Mouse (Mus musculus): ENCODE results near the gene Specc1l. TPM values are rescaled to one million over a fixed set of nuclear protein-coding genes. Genes with fewer than 3 reads are reported as not detected.

Gene Specc1l
- polyA plus RNA-seq, 1 experiment from 2014 or later = 27.6 TPM

DNA sequence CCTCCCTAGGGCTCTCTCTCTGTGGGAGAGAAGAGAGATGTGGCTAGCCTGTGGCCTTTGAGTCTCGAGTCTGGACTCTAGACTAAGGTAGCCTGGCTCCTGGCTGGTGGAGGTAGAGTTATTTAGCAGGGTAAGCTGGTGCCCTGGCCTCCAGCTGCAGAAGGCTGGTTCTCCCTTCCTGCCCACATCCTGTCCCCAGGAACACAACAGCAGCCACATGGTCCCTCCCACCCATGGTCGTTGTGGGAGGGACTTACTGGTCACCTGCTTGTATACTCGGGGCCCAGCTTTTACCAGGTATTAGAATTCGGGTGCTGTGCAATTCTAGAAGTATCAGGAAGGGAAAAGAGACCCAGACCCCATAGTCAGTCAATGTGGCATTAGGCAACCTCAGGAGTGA is 108.4 kb downstream of the Specc1l start:
- peaks cover 19% of the 10 kb centered on the region for H3K27me3 ChIP-seq (ENCODE audit: control insufficient read depth, insufficient read depth, low read length)
- H3K4me2 ChIP-seq (replicated peaks; ENCODE audit: low read depth, low read length) = no peak overlapping the region
- H3K4me1 ChIP-seq (ENCODE audit: control insufficient read depth, insufficient read depth, low read length) = 0 out of 2 replicates have a peak, but pooled peaks cover 5% of the 10 kb centered on the region
- no peak overlapping the region for H3K27ac ChIP-seq (ENCODE audit: low read depth, low read length)
- H3K36me3 ChIP-seq (ENCODE audit: control insufficient read depth, insufficient read depth, low read length) = no peaks in the 10 kb centered on the region
- no peak for ATAC-seq (ENCODE audit: low FRiP score, low TSS enrichment)
- H3K9ac ChIP-seq (ENCODE audit: low read depth, low read length) = no peak overlapping the region
- H3K4me3 ChIP-seq (ENCODE audit: low read length) = no peak overlapping the region
- H3K9me3 ChIP-seq (ENCODE audit: control insufficient read depth, low read length) = no peaks in the 10 kb centered on the region
- WGBS = 43% methylated on average over 4 of the region's 4 CpGs

DNA sequence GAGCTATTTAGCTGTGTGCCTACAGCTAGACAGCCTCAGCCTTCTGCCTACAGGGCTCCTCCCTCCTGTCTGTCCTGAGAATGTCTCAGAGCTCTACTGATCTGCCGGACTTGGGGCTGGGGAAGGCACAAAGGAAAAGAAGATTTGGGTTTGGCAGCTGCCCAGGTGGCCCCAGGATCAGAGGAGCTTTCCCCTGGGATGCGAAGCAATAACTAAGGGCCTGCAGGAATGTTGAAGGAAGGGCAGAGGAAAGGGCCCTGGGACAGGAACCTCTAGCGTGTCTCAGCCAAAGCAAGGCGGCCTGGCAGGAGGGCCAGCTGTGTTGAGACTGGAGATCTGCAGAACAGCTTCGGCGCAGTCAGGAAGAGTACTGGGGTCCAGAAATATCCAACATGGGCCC is 111.1 kb downstream of the Specc1l start:
- no peak for ATAC-seq (ENCODE audit: low FRiP score, low TSS enrichment)
- no peaks in the 10 kb centered on the region for H3K9me3 ChIP-seq (ENCODE audit: control insufficient read depth, low read length)
- H3K4me3 ChIP-seq (ENCODE audit: low read length) = no peak overlapping the region
- no peak overlapping the region for H3K27ac ChIP-seq (ENCODE audit: low read depth, low read length)
- H3K36me3 ChIP-seq (ENCODE audit: control insufficient read depth, insufficient read depth, low read length) = no peaks in the 10 kb centered on the region
- H3K27me3 ChIP-seq (ENCODE audit: control insufficient read depth, insufficient read depth, low read length) = peaks cover 9% of the 10 kb centered on the region
- H3K4me1 ChIP-seq (ENCODE audit: control insufficient read depth, insufficient read depth, low read length) = peaks cover 3% of the 10 kb centered on the region; the same call in 1 of the 2 replicates
- H3K4me2 ChIP-seq (replicated peaks; ENCODE audit: low read depth, low read length) = no peak overlapping the region
- no peak overlapping the region for H3K9ac ChIP-seq (ENCODE audit: low read depth, low read length)
- WGBS = 56% methylated on average over 6 of the region's 6 CpGs

DNA sequence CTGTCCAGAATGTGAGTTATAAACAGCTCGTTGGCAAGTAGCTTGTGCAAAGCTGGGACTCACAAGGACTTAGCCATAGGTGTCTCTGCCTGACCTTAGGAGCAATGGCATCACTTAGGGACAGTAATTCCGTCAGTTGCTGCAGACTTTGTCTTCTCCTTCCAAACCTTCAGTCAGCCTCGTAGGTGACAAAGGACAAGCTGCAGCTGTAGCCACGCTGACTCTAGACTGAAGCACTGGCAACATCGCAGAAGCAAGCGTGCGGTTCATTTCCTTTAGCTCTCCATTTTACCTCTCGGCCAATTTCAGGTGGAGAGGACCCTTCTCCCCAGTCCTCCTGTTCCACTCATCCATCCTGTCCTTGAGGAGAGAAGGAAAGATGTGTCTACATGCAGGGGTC is 112.1 kb downstream of the Specc1l start:
- no peak for ATAC-seq (ENCODE audit: low FRiP score, low TSS enrichment)
- peaks cover 3% of the 10 kb centered on the region; the same call in 1 of the 2 replicates for H3K4me1 ChIP-seq (ENCODE audit: control insufficient read depth, insufficient read depth, low read length)
- H3K27ac ChIP-seq (ENCODE audit: low read depth, low read length) = no peak overlapping the region
- WGBS = 88% methylated on average over 8 of the region's 8 CpGs
- no peak overlapping the region for H3K4me2 ChIP-seq (replicated peaks; ENCODE audit: low read depth, low read length)
- no peaks in the 10 kb centered on the region for H3K9me3 ChIP-seq (ENCODE audit: control insufficient read depth, low read length)
- 0 out of 2 replicates have a peak, but pooled peaks cover 2% of the 10 kb centered on the region for H3K27me3 ChIP-seq (ENCODE audit: control insufficient read depth, insufficient read depth, low read length)
- H3K4me3 ChIP-seq (ENCODE audit: low read length) = no peak overlapping the region
- H3K9ac ChIP-seq (ENCODE audit: low read depth, low read length) = no peak overlapping the region
- no peaks in the 10 kb centered on the region for H3K36me3 ChIP-seq (ENCODE audit: control insufficient read depth, insufficient read depth, low read length)

DNA sequence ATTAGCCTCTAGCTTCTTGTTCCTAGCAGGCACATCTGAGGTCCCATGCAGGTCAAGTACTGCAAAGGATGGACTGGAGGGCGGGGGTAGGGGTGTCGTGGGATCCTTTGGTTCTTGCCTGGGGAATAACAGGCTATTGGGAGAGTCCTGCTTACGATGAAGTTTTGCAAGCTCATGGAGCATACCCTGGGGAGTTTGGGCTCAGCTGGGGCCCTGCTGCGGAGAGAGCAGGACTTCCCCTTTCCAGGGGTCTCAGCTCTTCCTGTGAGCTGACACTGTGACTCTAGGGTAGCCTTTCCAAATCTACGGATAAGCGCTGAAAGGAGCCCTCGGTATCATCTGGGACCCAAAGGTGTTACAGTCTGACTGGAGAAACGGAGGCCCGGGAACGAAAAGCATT is 112.5 kb downstream of the Specc1l start:
- Histone ChIP-seq H3K9me3 (ENCODE audit: control insufficient read depth, low read length) (no peaks in the 10 kb centered on the region), H3K4me3 (ENCODE audit: low read length) (no peak overlapping the region), H3K4me1 (ENCODE audit: control insufficient read depth, insufficient read depth, low read length) (peaks cover 3% of the 10 kb centered on the region; the same call in 1 of the 2 replicates), H3K4me2 (replicated peaks; ENCODE audit: low read depth, low read length) (no peak overlapping the region), H3K27ac (ENCODE audit: low read depth, low read length) (no peak overlapping the region), H3K27me3 (ENCODE audit: control insufficient read depth, insufficient read depth, low read length) (0 out of 2 replicates have a peak, but pooled peaks cover 2% of the 10 kb centered on the region), H3K36me3 (ENCODE audit: control insufficient read depth, insufficient read depth, low read length) (no peaks in the 10 kb centered on the region), H3K9ac (ENCODE audit: low read depth, low read length) (no peak overlapping the region)
- no peak for ATAC-seq (ENCODE audit: low FRiP score, low TSS enrichment)
- WGBS = 73% methylated on average over 10 of the region's 10 CpGs

DNA sequence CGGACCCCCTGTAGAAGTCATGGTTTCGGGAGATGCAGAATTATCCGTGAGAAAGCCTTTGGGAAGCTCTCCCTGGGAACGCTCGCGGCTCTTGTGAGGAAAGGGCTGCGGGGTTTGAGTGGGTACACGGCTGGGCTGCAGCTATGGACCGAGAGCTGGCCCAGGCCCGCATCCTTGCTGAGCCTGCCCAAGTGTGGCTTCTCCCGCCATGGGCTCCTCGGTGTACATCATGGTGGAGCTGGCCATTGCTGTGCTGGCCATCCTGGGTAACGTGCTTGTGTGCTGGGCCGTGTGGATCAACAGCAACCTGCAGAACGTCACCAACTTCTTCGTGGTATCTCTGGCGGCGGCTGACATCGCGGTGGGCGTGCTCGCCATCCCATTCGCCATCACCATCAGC is 113.9 kb downstream of the Specc1l start:
- Histone ChIP-seq H3K36me3 (ENCODE audit: control insufficient read depth, insufficient read depth, low read length) (no peaks in the 10 kb centered on the region), H3K9me3 (ENCODE audit: control insufficient read depth, low read length) (no peaks in the 10 kb centered on the region), H3K27me3 (ENCODE audit: control insufficient read depth, insufficient read depth, low read length) (no peaks in the 10 kb centered on the region), H3K4me2 (replicated peaks; ENCODE audit: low read depth, low read length) (no peak overlapping the region), H3K9ac (ENCODE audit: low read depth, low read length) (no peak overlapping the region), H3K4me1 (ENCODE audit: control insufficient read depth, insufficient read depth, low read length) (peaks cover 3% of the 10 kb centered on the region; the same call in 1 of the 2 replicates), H3K4me3 (ENCODE audit: low read length) (no peak overlapping the region), H3K27ac (ENCODE audit: low read depth, low read length) (no peak overlapping the region)
- WGBS = 98% methylated on average over 23 of the region's 23 CpGs
- no peak for ATAC-seq (ENCODE audit: low FRiP score, low TSS enrichment)

DNA sequence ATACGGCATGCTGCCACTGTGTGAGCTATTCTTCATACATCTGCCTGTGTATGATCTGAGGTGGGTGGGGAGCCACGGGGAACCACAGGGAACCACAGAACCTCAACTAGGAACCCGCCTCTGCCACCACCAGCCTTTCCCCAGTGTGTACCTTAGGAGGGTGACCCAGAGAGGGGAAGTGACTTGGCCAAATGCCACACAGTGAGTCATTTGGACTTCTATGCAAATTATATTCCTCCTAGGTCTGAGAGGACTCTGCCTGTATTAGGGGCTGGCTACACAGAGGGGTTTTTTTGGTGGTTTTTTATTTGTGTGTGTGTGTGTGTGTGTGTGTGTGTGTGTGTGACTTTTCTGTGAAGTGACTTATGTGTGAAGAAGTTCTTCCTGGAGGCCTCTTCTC is 114.7 kb downstream of the Specc1l start:
- Histone ChIP-seq H3K9me3 (ENCODE audit: control insufficient read depth, low read length) (no peaks in the 10 kb centered on the region), H3K9ac (ENCODE audit: low read depth, low read length) (no peak overlapping the region), H3K27me3 (ENCODE audit: control insufficient read depth, insufficient read depth, low read length) (no peaks in the 10 kb centered on the region), H3K36me3 (ENCODE audit: control insufficient read depth, insufficient read depth, low read length) (no peaks in the 10 kb centered on the region), H3K27ac (ENCODE audit: low read depth, low read length) (no peak overlapping the region), H3K4me3 (ENCODE audit: low read length) (no peak overlapping the region), H3K4me2 (replicated peaks; ENCODE audit: low read depth, low read length) (no peak overlapping the region), H3K4me1 (ENCODE audit: control insufficient read depth, insufficient read depth, low read length) (peaks cover 3% of the 10 kb centered on the region; the same call in 1 of the 2 replicates)
- WGBS = 73% methylated on average over 3 of the region's 3 CpGs
- ATAC-seq (ENCODE audit: low FRiP score, low TSS enrichment) = no peak

DNA sequence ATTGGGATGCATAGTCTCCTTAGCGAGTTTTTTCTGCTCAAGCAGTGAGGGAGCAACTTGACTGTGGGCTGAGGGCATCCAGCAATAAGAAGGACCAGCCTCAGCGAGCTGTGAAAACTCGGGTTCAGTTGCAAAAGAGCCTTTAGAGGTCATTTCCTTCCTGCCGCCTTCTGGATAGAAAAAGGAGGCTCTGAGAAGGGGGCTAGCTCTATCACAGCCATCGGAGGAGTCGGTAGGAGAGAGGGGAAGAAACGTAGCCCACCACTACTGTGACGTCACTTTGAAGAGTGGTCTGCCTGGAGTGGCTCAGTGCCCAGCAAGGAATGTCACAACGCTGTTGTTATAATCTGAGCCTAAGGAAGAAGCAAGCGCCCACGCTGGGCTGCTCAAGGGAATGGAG is 115.2 kb downstream of the Specc1l start:
- Histone ChIP-seq H3K4me2 (replicated peaks; ENCODE audit: low read depth, low read length) (no peak overlapping the region), H3K4me1 (ENCODE audit: control insufficient read depth, insufficient read depth, low read length) (peaks cover 3% of the 10 kb centered on the region; the same call in 1 of the 2 replicates), H3K27ac (ENCODE audit: low read depth, low read length) (no peak overlapping the region), H3K27me3 (ENCODE audit: control insufficient read depth, insufficient read depth, low read length) (no peaks in the 10 kb centered on the region), H3K9me3 (ENCODE audit: control insufficient read depth, low read length) (no peaks in the 10 kb centered on the region), H3K9ac (ENCODE audit: low read depth, low read length) (no peak overlapping the region), H3K4me3 (ENCODE audit: low read length) (no peak overlapping the region), H3K36me3 (ENCODE audit: control insufficient read depth, insufficient read depth, low read length) (no peaks in the 10 kb centered on the region)
- 62% methylated on average over 11 of the region's 11 CpGs for WGBS
- ATAC-seq (ENCODE audit: low FRiP score, low TSS enrichment) = no peak

DNA sequence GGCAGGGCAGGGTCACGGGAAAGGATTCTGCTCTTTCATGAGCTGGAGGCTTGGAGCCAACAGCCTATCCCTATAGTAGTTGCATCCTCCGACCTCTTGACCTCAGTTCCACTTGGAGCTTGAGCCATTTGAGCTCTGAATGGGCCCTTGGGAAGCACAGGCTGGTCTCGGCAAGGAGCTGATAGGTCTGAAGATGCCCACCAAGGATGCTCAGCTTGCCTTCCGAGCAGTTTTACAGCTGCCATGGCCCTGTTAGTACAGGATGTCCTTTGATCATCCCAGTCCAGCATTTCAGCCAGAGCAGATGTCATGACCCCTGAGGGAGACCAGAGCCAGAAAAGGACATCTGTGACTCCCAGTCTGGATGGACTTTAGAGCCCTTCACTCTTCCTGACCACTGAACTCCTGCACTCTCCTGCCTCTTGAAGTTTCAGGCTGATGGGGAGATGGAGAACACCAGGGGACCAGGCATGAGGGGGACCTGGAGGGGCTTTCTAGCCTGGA is 116.4 kb downstream of the Specc1l start:
- Histone ChIP-seq H3K9ac (ENCODE audit: low read depth, low read length) (no peak overlapping the region), H3K36me3 (ENCODE audit: control insufficient read depth, insufficient read depth, low read length) (no peaks in the 10 kb centered on the region), H3K9me3 (ENCODE audit: control insufficient read depth, low read length) (no peaks in the 10 kb centered on the region), H3K27me3 (ENCODE audit: control insufficient read depth, insufficient read depth, low read length) (no peaks in the 10 kb centered on the region), H3K27ac (ENCODE audit: low read depth, low read length) (no peak overlapping the region), H3K4me2 (replicated peaks; ENCODE audit: low read depth, low read length) (no peak overlapping the region), H3K4me3 (ENCODE audit: low read length) (no peak overlapping the region), H3K4me1 (ENCODE audit: control insufficient read depth, insufficient read depth, low read length) (peaks cover 3% of the 10 kb centered on the region; the same call in 1 of the 2 replicates)
- WGBS = 35% methylated on average over 4 of the region's 4 CpGs
- ATAC-seq (ENCODE audit: low FRiP score, low TSS enrichment) = no peak

DNA sequence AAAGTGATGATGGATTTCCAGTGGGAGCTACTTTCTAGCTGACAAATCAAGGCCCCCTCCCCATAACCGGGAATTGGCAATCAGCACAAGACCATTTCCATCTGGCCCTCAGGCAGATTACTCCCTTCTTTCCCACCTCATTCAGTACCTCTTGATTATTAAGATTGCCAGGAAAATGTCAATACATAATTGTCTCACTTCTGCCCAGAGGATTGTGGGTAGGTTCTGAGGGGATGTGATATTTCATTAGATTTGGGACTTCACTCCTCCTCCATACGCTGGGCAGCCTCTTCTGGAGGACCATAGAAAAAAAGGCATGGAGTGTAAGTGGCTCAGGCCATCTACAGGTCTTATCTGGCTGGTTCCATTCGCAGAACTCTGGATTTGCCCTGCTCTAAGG is 120.4 kb downstream of the Specc1l start:
- Histone ChIP-seq H3K9me3 (ENCODE audit: control insufficient read depth, low read length) (no peaks in the 10 kb centered on the region), H3K27me3 (ENCODE audit: control insufficient read depth, insufficient read depth, low read length) (no peaks in the 10 kb centered on the region), H3K27ac (ENCODE audit: low read depth, low read length) (no peak overlapping the region), H3K36me3 (ENCODE audit: control insufficient read depth, insufficient read depth, low read length) (no peaks in the 10 kb centered on the region), H3K9ac (ENCODE audit: low read depth, low read length) (no peak overlapping the region), H3K4me2 (replicated peaks; ENCODE audit: low read depth, low read length) (no peak overlapping the region), H3K4me3 (ENCODE audit: low read length) (no peak overlapping the region), H3K4me1 (ENCODE audit: control insufficient read depth, insufficient read depth, low read length) (no peaks in the 10 kb centered on the region)
- WGBS = 80% methylated on average over 3 of the region's 3 CpGs
- ATAC-seq (ENCODE audit: low FRiP score, low TSS enrichment) = no peak

Data from kidney, embryonic 14.5 days (tissue).